Mouse (Mus musculus) retina, adult 2 months (tissue): ENCODE measurements around the gene Herpud2.

Experiments
- DNase-seq: peaks from one replicate; pipeline ENCODE4 v3.0.0-alpha.2; 2012; ENCODE audit warnings: low read depth, low spot score

Gene Herpud2

DNA sequence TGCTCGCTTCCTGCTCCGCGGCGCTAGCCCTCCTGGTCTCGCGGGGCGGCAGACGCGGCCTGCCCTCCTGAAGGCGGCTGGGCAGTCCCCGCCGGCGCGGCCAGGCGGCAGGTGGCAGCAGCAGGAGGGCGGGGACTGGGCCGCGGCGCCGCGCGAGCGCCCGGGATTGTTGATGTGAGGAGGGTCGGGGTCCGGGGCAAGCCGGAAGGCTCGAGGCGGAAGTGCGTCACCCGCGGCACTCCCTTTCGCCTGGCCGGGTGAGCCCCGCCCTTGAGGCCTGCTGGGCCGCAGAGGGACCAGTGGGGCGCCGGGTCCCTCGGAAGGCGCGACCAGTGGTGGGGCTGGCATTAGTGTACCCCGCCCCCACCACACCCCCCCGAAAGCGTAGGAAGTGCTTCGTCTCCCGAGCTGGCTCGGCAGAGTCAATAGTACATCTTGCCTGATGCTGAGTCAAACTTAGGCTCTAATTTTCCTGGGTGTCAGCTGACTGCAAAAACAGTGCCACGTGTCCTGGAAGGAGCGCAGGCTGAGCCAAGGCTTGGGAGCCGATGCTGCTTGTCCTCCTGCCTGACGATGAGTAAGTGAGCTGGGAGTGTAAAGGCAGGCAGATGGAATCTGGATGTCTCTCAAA lies at the start of gene Herpud2:
Gene Herpud2, minus strand, starts transcription at position 210 of the 631 bp plus-strand sequence.
- peak; percentile 82 for DNase-seq

DNA sequence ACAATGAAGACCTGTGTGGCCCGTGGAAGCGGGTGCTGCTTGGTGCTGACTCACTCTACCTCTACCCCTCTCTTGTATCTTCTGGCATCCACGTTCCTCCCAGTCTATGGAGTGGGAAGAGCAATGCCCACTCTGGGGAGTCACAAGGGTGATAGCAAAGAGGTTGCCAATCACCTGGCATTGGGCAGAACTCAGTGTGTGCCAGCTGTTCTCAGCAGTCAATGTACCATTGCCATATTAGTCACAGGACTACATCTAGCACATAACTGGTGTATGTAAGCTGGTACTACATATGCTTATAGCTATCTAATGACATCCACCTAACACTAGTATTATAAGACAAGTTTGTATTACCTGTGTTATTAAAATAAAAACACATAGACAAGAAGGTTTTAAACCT lies 49.4 kb upstream of the Herpud2 start:
- DNase-seq, result no peak

DNA sequence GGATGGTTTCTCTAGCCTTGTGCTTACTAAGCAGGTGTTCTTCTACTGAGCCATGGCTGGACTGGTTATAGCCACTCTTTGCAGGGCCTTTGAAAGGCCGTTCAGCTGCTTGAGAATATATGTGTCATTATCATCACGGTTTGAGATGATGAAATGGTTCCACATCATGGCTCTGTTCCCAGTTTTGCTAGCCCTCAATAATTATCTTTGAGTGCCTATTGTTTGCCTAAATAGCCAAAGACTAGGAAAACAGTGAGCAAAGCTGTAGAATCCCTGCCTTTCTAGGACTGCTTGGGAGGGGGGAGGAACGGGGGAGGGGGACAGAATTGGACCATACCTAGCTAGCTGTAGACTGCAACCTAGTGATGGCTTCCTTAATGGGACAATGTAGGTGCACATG lies 48.5 kb upstream of the Herpud2 start:
- DNase-seq, result no peak

DNA sequence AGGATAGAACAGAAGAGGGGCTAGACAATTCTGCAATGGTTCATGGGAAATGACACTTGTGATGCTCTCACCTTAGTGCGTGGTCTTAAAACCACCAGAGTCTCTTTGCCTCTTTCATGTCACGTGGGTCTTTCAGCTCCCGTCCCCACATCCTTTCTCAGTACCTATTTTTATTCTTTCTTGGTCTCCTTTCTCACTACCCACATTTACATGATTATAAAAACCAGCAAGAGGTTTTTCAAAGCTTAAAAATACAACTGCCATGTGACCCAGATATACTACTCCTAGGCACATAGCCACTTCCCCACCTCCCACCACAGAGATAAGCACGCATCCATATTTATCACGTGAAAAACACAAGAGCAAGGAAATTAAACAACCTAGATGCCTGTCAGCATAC lies 45.1 kb upstream of the Herpud2 start:
- DNase-seq, result no peak

DNA sequence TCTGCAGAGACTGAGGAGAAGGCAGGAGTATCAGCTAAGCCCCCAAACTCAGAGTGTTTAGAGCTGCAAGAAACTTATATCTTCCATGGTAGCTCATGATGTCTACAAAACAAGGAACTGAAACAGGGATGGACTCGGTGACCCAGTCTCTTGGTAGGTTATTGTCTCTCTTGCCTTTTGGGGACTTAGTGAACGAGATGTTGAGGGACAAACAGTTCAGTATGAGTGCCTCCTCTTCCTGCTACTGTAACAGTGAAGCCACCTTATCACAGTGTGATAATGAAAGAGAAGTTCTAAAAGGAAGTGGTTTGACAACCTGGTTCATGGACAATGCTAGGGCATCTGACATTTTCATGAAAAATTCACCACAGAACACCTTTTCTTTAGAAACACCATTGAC lies 40.0 kb upstream of the Herpud2 start:
- DNase-seq, result no peak

DNA sequence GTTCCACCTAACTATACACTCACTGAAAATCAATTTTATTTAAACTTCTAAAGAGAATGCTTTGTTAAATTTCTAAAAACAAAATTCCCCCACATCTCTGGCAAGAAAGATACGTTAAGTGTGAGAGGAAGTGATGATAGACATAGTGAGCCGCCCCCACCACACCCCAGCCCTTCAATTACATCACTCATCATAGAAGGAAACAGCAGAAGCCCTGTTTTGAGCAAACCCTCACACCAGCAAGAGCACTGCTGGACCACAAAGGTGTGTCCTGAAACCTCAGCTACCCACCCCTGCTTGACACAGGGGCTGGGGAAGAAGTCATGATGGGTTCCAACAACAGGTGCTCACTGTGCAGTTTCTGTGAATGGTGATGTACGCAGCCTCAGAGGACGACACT lies 34.9 kb upstream of the Herpud2 start:
- no peak for DNase-seq

DNA sequence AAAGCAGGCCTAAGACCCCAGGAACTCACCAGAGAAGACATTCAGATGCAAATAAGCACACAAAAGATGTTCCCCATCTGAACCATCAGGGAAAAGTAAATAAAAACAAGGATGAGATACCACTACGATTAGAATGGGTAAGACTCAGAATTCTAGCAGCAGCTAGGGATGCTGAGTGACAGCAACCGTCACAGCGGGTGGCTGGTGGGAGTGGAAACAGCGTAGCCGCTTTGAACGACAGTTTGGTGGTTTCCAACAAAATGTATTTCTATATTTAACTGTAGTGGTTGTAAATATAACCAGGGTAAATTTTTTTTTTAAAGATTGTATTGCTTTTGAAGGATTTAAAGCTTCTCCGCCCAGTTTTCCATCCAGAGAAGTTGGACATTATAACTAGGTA lies 34.2 kb upstream of the Herpud2 start:
- no peak for DNase-seq

DNA sequence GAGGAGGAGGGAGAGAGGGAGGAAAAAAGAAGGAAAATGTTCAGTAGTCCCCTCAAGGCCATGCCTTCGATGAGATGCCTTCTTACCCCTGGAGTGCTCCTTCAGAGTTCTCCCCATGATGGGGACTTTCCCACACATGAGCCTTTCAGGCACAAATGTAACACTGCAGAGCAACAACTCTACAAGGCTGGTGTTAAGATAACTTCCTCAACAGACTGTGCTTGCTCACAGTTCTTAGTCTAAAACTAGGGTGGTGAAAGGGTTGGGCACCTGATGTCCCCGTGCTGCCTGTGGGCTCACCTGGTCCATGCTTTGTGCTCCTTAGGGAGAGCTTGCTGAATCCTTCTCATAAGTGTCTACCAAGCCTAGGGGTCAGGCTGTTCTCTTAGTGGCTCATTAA lies 33.0 kb upstream of the Herpud2 start:
- no peak for DNase-seq

DNA sequence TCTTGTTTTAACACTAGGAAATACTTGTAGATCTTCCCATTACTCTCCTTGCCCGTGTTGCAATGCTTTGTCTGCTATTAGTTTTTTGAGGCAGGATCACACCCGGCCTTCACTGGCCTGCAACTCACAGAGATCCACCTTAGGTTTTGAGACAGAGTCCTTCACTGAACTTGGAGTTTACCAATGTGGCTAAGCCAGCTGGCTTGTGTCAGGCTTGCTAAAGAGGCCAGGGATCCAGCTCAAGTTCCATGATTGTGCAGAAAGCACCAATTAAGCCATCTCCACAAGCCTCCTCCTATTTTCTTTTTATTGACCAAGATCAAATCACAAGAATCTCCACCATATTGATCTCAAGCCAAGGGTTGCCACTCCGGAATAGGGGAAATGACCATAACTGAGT lies 26.4 kb upstream of the Herpud2 start:
- no peak for DNase-seq

DNA sequence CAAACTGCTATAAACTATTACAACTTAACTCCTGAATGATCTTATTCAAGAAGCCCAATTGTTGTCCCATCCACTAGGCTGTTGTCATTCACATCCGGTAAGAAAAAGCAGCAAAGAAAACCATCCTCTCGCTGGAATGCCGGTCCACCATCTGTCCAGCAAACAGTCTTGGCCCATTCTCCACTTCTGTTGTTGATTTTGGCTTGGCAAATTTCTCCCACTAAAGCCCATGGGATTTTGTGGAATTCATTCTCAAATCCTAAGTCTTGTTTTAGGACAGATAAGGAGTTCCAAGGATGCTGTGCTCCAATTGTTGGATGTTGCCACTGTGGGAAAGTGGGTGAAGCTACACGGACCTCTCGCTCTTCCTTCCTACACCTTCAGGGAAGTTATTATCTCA lies 25.6 kb upstream of the Herpud2 start:
- DNase-seq, result no peak

DNA sequence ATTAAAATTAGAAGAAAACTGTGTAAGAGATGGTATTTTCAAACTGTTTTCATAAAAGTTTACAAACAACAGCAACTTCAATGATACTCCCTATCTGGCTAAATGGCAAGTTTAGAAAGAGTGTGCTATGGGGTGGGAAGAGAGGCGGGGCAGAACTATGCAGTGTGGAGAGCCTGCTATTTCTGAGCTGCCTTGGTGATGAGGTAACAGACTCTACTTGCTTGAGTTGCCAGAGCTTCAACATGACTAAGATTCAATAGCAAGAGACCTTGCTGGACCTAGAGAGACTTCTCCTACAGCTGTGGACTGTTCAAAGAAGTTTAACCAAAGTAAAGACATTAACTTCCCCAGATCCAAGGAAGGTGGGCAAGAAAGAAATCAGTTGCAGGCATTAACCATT lies 24.9 kb upstream of the Herpud2 start:
- no peak for DNase-seq

DNA sequence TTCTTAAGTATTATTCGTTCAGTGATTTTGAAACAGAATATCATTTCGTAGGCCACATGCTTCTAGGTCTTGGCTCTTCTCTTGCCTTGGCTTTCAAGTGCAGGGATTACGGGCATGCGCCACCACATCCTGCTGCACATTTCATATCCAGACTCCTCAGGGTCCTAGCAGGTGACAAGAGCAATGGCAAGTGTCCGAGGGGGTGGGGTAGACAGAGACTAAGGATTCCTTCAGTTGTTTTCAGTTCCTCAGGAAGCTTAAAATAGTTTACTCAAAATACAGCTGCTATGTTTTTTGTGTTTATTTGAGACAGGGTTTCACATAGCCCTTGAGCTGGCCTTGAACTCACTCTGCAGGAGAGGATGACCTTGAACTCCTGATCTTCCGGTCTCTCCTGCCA lies 24.4 kb upstream of the Herpud2 start:
- DNase-seq, result no peak

DNA sequence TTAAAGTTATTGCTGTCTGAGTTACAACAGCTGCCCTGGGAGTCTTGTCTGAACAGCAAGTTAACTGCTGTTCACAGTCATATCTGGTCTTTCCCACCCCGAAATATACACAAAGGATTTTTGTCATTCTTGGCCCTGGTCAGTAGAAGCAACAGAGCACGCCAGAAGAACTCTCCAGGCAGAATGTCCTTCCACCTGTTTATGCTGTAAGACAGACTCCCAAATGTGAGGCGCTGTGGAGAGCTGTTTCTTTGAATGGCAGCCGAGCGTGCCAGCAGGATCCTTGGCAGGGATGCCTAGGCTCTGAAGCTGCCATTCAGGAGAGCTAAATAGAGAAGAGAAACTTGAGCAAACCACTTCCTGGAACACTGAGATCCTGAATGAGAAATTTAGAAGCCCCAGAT lies 23.4 kb upstream of the Herpud2 start:
- no peak for DNase-seq

DNA sequence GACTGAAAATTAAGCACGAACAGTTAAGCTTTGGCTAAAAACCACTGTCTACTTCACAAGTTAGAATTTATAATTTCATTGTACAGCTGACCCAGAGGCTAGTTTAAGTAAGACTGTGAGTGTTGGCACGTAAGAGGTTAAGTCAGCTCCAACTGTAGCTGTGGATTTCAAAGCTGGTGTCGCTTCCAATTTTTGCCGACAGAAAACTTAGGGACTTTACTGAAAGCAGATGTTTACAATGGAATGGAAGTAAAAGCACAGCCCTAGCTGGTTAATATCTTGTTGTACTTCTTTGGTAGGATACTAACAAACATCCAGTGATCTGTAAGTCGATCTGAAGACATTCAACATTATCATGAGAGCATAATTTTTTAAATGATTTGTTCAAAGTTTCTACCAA lies 23.0 kb upstream of the Herpud2 start:
- DNase-seq, result no peak

DNA sequence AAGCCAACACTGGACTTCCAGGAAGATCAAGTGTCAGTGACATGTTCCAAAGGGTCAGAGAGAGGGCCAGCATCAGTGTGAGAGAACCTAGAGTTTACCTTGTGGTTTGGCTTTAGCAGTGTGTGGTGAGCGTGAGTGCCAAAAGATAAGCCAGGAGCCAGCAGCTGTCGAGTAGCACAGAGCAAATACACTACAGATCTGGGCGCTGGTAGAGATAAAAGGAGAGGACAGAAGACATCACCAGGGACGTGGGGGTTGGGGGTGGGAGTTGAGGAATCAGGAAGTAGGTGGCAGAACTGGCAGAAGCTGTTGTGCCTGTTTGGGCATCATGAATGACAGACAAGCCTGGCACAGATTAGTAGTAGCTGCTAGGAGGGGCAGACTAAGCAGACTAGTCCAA lies 21.6 kb upstream of the Herpud2 start:
- DNase-seq, result no peak

DNA sequence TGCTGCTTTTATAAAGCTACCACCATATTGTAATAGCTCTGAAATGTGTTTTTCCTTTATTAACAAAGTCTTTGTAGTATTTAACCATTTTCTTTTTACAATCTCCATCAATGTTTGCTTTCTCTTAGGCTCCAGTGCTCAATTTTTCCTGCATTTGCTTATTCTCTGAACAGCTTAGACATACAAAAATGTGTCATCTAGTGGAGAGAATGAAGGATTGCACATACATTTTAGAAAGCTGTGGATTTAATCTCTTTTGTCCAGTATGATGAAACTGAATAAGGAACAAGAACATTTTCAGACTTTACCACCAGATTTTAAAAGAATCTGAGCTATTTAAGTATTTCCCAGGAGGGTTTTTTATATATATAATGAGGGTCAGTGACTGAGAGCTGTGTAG lies 18.0 kb upstream of the Herpud2 start:
- DNase-seq, result no peak

DNA sequence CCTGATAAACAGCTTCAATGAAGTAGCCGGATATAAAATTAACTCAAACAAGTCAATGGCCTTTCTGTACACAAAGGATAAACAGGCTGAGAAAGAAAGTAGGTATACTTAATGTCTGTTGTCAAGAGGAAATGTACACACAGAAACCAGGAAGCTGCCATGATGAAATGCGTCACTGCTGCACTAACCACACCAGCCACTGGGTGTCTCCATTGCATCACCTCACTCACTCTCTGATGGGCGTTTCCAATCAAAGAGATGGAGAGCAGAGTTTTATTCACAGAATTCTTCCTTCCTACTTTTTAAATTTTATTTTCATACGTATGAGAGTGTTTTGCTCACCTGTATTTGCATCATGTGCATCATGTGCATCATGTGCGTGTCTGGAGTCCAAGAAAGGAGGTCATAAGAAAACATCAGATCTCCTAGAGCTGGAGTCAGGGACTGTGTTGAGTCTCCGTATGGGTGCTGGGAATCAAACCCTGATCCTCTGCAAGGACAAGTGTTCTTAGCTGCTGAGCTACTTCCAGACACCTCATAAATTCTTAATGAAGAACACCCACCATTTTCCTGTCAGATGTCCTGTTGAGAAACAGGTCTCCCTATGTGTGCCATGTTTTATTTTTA lies 16.0 kb upstream of the Herpud2 start:
- DNase-seq, result peak; percentile 56

DNA sequence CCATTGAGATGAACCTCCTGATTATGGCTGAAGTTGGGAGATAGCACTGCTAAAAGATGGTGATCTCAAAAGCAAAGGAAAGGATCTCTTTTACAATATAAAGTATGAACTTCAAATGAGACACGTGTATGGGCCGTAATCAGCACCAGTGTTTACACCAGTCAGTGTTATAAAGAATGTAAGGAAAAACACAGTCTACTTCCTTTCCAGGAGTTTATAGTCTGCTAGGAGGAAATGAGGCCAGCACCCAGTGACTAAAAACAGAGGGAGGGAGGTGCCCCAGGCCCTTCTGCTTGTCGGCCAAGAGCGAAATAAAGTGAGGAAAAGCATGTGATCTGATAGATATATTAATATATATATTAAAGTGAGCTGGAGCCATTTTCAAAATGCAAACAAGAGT lies 6.6 kb upstream of the Herpud2 start:
- DNase-seq, result no peak

DNA sequence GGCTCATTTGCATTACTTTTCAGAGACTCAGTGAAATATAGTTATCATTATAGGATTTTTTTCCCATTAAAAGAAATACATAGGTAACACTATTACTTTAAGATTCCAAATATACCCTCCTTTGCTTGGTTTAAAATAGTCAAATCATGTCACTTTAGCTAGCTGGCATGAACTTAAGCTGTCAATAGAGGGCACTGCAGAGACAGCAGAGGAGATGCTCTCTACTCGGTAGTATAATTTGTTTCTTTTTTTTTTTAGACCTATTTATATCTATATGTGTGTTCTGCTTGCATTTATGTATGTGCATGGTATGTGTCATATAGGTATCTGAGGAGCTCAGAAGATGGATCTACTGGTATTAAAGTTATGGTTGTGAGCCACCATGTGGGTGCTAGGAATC lies 4.8 kb upstream of the Herpud2 start:
- no peak for DNase-seq

DNA sequence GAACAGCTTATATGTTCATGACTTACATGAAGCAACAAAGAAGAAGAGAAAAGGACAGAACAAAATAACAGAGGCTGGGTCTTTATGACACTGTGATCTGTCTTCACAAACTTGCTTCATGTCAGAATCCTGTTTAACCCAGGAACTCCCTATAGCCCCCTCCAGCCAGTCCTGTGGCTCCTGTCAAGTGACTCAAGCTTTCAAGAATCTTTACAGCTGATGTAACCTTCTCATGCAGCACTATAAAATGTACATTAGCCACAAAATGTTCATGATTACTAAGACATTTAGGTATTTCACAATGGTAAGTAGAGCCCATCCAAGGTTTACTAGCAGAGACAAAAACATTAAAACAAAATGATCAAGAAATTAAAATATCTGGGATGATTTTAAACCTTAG lies 1.4 kb upstream of the Herpud2 start:
- no peak for DNase-seq

DNA sequence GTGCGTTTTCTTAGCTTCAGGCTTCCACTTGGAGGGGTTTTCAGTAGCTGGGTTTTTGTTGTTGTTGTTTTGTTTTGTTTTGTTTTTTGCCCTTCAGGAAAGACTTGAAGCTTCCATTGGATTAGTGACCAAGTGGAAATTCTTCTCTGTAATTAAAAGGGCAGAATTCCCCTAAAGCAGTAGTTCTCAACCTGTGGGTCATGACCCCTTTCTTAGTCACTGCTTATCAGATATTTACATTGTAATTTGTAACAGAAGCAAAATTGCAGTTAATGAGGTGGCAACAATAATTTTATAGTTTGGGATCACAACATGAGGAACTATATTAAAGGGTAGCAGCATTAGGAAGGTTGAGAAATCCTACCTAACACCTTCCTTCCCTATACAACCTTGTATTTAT lies 837 bp upstream of the Herpud2 start:
- DNase-seq, result no peak

DNA sequence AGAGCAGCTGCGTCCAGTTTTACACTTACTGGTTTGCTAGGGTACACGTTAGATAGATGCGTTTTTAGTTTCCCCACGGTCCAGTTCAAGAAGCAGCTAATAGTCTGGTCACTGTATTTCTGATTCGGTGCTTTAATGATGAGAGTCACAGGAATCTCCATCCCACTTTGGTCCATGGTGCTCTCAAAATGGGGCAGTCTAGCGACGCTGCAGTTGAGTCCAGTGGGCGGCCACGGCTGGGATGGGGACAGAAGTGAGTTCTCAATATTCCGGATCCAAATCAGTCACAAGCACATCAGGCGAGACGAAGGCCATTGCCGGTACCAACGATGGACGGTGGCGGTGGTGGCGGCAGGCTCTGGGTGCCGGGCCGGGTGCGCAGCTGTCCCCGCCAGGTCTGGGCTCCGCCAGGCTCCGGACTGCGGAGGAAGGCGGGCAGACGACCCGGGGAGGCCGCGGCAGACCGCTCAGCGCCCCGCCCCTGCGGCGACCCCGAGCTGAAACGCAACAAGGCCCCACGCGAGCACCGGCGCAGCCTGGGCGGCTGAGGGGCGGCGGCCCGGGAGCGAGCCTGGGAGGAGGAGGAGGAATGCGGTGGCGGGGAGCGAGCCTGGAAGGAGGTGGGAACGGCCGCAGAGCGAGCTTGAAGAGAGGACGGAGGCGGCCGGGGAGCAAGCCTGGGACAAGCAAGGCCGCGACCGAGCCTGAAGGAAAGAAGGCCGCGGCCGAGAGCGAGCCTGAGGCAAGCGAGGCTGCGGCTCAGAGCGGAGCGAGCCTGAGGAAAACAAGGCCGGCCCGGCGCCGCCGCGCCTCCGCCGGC lies 619 bp downstream of the Herpud2 start:
- no peak for DNase-seq

DNA sequence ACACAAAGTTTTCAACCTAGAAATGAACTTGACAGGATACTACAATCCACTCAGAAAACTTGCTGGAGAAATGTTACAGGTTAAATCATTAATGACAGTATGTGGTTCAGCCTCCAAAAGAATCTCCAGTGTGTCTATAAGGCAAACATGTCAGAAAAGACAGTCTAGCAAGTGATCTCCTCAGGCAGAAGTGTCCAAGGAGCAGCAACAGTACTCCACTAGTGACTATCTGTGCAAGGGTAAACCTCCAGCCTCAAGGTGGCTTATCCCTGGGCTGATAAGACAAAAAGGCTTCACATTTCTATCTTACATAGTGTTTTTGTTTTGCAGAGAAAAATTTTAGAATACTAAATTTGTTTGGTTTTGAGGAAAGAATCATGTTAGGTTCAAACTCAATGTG lies 2.9 kb downstream of the Herpud2 start:
- DNase-seq, result no peak
